Mouse (Mus musculus): ENCODE measurements at regions not wholly inside any gene's neighbourhood (a gene's known extent, or its start where the extent isn't known, plus 50 kb on each side); places are given as distances from the start of the nearest gene placed in this dataset.

DNA sequence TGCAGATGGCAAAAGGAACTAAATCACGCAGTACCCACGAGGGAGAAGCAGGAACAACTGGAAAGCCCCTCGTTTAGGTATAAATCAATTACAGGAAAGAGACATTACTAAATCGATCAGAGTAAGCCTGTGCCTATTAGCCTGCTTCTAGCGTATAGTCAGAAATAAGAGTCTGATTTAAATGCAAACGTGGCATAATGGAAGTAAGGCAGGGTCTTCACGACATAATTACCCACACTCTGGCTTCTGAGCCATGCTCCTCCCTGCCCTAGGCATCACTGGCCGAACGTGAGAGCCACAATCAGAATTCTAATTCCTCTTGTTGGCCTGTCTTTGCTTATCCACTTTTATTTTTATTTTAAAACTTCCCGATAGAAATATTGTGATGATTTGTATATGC, 139.0 kb upstream of the Ogfrl1 start:
- no peak for DNase-seq (ENCODE audit: low spot score in 2 of 2)
- TF ChIP-seq CTCF (conservative IDR thresholded peaks at IDR 0.05): no peak
- H3K27ac ChIP-seq: no peak overlapping the region
- H3K4me3 ChIP-seq: no peak overlapping the region

DNA sequence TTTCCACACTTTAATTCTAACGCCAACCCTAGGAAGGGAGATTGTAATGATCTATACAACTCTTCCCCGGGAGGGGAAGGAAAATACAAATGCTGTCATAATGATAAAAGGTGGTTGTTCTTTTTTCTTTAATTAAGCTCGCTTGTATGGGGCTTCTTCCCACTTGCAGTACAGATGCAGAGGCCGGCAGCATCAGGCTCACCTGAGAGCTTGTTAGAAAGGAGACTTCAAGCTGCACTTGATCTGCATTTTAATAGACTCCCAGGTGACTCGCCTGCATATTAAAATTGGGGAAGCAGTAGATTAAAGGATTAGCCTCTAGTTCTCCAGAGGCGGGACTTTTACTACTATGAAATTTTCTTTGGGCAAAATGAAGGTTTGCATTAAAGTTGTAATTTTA, 140.8 kb upstream of the Ogfrl1 start:
- no peak for TF ChIP-seq CTCF (conservative IDR thresholded peaks at IDR 0.05)
- no peak overlapping the region for H3K27ac ChIP-seq
- no peak overlapping the region for H3K4me3 ChIP-seq
- DNase-seq (ENCODE audit: low spot score in 2 of 2): no peak

DNA sequence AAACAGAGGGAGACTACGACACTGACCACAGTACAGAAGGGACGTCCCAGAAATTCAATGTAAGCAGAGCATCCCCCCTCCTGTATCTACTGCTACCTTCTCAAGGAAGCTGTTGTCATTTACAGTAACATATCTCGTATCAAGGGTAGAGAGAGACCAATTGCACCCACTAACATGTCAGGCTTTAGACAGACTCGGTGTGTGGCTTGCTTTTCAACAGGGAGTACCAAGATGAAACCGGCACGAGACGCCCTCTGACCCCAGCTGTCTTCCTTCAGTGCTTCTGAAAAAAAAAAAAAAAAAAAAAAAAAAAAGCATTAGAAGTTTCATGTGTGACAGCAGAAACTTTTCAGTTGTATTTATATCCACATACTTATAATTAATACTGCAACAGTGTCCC, 143.0 kb upstream of the Ogfrl1 start:
- no peak for TF ChIP-seq CTCF (conservative IDR thresholded peaks at IDR 0.05)
- H3K4me3 ChIP-seq: no peak overlapping the region
- no peak for DNase-seq (ENCODE audit: low spot score in 2 of 2)

DNA sequence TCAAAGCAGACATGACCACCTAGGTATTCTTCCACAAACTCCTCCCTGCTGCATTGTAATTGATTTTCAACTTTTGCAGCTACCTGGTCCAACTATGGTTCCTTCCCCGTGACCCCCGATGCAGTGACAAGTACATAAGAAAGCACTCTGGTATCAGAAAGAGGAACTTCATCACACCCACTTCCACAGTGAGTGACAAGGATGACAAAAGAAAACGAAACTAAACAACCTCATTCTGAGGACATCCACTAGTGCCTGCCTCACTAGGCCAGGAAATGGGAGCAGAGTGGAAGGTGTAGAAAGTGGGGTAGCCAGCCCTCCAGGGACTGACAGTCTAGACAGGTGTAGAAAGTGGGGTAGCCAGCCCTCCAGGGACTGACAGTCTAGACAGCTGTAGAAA, 158.2 kb upstream of the Ogfrl1 start:
- H3K4me3 ChIP-seq: no peak overlapping the region
- no peak for DNase-seq (ENCODE audit: low spot score in 2 of 2)
- TF ChIP-seq CTCF (conservative IDR thresholded peaks at IDR 0.05): no peak
- H3K27ac ChIP-seq: no peak overlapping the region

More for the DNA sequence above, 143.0 kb upstream of the Ogfrl1 start:
- H3K27ac ChIP-seq: no peak overlapping the region

DNA sequence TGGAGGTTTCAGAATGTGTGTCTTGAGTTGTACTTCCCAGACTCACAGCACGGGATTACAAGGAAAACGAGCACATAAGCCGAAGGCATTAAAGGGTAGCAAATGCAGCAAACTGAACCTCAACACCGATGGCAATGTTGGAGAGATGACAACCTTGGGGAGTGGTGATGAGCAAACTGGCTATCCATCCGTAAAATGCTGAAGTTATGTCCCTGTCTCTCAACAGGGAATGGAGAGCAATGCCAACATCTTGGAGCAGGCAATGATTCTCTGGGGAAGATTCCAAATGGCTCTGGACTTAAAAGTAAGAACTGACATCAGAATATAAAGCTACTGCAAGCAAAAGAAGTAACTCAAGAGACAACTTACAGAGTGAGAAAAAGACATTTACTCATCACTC, 170.5 kb upstream of the Ogfrl1 start:
- no peak for DNase-seq (ENCODE audit: low spot score in 2 of 2)
- Histone ChIP-seq H3K4me3 (no peak overlapping the region), H3K27ac (no peak overlapping the region)
- no peak for TF ChIP-seq CTCF (conservative IDR thresholded peaks at IDR 0.05)

DNA sequence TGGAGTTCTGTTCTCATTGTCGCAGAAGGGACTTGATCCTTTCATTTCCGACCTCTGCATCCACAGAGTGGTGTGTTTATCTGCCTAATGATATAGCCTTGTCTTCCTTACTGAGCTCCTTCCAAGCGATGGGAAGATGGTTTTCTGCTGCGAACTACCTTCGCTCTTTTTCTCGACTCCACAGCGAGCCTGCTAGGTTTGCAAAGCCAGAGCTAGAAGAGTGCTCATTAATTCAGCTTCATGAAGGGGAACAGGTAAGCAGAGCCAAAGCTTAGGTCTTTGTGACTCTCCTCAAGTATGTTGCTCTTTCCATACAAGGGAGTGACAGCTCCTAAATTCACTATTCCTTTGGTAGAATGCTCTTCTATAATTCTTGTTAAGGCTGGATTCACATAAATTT, 176.9 kb upstream of the Ogfrl1 start:
- Histone ChIP-seq H3K27ac (no peak overlapping the region), H3K4me3 (no peak overlapping the region)
- no peak for DNase-seq (ENCODE audit: low spot score in 2 of 2)
- TF ChIP-seq CTCF (conservative IDR thresholded peaks at IDR 0.05): no peak

DNA sequence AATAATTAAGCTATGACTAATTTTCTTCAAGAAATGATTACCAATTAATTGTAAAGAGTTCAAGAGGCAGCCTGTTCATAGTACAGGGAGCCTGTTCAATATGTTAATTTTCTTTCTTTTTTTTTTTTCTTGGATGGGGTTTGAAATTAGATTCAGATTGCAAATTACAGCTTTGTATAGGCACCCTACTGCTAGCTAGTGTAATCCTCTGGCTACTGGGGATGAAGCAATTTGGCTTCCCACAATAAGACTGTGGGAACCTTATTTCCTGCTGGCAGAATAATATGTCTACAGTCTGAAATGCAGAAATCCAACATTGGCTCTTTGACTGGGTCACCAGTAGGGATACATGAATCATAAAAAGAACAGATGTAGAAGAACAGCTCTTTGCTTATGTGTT, 177.4 kb upstream of the Ogfrl1 start:
- no peak for TF ChIP-seq CTCF (conservative IDR thresholded peaks at IDR 0.05)
- no peak overlapping the region for H3K4me3 ChIP-seq
- DNase-seq (ENCODE audit: low spot score in 2 of 2): no peak
- no peak overlapping the region for H3K27ac ChIP-seq

DNA sequence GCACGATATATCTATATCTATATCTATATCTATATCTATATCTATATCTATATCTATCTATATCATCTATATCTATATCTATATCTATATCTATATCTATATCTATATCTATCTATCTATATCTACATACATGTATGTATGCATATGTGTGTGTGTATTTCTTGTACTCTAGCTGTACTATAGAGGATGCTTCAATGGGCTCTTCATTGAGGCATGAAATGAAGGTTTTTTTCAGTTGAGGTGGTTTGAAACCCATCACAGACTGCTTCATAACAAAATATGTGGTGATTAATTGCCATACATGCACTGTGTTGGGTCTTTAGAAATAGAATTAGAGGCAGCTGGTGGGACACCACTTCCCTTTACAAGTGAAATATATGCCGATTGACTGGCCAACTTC, 177.9 kb upstream of the Ogfrl1 start:
- no peak for DNase-seq (ENCODE audit: low spot score in 2 of 2)
- H3K27ac ChIP-seq: no peak overlapping the region
- no peak for TF ChIP-seq CTCF (conservative IDR thresholded peaks at IDR 0.05)
- H3K4me3 ChIP-seq: no peak overlapping the region

DNA sequence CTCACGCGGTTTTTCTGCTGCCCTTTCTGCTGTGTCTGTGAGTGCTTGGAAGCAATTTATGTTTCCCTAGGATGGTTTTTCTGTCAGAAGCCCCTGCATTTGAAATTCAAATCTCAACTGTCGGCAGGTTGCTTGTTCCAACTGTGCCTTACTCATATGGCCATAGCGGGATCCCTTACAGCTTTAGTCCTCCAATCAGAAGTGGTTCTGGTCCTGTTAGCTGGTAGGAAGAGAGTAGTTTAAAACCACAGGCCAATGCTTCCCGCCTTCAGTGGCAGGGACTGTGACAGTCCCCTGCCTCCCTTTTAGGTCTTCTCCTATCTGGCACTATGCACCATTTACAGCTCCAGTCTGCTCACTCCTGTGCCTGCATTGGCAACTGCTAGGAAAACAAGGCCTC, 178.6 kb upstream of the Ogfrl1 start:
- no peak overlapping the region for H3K4me3 ChIP-seq
- DNase-seq (ENCODE audit: low spot score in 2 of 2): no peak
- no peak overlapping the region for H3K27ac ChIP-seq
- TF ChIP-seq CTCF (conservative IDR thresholded peaks at IDR 0.05): no peak

DNA sequence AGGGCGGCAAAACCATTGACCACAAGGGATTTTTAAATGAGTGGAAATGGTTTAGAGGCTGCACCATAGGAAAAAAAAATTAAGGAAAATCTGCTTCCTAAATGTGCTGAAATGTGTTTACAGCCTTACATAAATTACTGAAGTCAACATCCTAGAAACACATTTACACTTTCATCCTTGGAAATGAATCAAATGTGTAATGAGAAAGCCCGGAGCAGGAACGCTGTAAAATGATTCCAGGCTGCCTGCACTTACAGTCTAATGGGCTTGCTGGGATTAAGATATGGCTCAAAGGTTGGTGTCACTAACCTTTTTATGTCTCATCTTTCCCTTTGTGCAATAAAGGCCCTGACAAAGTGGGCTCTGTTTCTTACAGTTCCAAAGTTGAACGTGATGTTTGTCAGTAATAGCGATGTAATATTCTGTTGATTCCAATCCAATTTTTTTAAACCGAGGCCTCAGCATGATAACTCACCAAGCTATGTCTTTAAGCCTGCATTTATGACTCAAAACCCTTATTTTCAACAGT, 172.1 kb upstream of the B3gat2 start:
- TF ChIP-seq CTCF (conservative IDR thresholded peaks at IDR 0.05): no peak
- Histone ChIP-seq H3K4me3 (no peak overlapping the region), H3K27ac (no peak overlapping the region)
- no peak for DNase-seq (ENCODE audit: low spot score in 2 of 2)

DNA sequence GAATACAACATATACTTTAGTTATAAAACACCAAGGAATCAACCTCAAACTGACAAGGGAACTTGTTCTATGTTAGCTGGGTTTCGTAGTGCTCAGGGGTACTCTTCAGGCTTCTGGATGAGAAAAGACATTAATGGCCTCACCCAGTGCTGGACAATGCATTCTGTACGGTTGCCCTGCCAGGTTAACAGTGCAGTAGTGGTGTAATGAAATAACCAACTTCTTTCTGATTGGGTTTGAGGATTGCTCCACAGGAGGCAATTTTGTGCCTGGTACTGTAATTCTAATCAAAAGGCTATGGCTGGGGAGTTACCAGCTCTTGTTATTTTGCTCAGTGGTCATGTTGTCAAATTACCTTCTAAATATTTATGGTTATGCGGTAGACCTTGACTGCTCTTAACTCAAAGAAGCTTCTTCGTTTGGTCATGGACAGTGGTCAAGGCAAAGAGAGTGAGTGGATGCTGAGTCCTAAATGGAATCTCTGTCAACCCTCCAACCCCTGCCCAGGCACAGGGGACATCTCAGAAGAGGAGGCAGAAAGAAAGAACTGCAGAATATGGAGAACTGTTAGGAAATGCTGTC, 158.8 kb upstream of the B3gat2 start:
- no peak for DNase-seq (ENCODE audit: low spot score in 2 of 2)
- H3K27ac ChIP-seq: no peak overlapping the region
- no peak overlapping the region for H3K4me3 ChIP-seq
- no peak for TF ChIP-seq CTCF (conservative IDR thresholded peaks at IDR 0.05)

DNA sequence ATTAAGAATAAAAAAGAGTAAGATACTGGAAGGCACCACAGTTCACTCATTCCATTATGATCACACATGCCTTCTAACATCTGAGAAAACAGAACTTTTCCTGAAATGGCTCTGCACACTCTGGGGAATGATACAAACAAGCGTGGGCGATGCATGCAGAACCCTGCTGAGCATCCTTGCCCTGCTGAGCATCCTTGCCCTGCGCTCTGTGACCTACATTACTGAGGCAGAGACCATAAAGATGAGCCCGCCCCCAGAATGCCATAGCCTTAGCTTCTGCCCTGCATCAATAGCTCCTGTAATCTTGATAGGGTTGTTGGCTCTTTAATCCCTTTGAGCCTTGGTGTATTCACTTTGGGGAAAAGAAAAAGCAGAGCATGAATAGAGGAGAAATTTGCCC, 132.2 kb upstream of the B3gat2 start:
- DNase-seq (ENCODE audit: low spot score in 2 of 2): no peak
- Histone ChIP-seq H3K4me3 (no peak overlapping the region), H3K27ac (no peak overlapping the region)
- TF ChIP-seq CTCF (conservative IDR thresholded peaks at IDR 0.05): no peak

DNA sequence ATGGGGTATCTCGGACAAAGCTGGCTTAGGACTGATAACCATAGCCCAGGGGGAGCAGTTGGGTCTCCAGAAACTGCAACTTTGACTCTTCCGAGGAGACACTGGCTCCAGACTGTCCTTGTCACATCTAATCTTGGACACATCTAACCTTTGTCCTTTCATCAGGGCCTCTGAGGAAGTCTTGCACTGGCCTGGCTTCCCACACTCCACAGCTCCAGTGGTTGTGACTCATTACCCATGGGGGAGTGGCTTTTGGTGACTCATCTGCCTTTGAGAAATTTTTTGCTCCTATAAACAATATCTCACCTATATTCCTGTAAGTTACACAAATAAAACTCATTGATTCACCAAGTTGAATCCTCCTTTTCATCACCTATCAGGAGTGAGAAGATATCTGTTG, 116.5 kb upstream of the B3gat2 start:
- Histone ChIP-seq H3K27ac (no peak overlapping the region), H3K4me3 (no peak overlapping the region)
- TF ChIP-seq CTCF (conservative IDR thresholded peaks at IDR 0.05): no peak
- DNase-seq (ENCODE audit: low spot score in 2 of 2): no peak

DNA sequence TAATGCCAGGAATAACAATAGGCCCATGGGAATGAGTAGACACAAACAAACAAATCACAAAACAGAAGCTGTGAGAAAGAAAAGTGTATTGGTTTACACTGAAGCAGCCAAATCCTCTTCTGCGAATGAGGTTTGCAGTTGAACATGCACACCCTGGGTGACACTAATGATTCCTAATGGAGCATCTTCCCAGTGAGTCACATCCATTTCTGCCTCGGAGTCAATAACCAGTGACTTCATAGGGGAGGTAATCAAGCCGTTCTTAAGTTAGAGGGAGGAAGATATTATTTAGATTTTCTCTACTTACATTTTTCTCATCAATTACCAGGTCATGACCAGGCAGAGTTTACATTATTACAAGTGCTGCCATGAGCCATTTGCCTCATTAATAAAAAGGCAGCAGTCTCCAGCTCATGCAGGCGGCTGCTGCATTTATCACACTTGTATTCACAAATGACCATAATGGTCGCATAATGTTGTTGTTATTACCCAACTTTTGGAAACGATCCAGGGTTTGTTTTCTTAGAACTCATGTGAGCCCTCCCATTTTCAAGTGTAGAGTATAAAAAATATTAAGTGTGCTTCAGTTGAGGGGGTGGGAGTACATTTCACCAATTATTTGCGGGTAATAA, 112.6 kb upstream of the B3gat2 start:
- no peak for DNase-seq (ENCODE audit: low spot score in 2 of 2)
- no peak for TF ChIP-seq CTCF (conservative IDR thresholded peaks at IDR 0.05)
- H3K27ac ChIP-seq: no peak overlapping the region
- H3K4me3 ChIP-seq: no peak overlapping the region

Measured in layer of hippocampus, adult 2 months (tissue).